Mouse (Mus musculus) retina, embryonic 14.5 days (tissue): ENCODE results near the gene Sfrp2.

ENCODE experiments used
- DNase-seq: peaks from one replicate; pipeline ENCODE4 v3.0.0-alpha.2; 2015; ENCODE audit warnings: low spot score

Sfrp2 gene

DNA sequence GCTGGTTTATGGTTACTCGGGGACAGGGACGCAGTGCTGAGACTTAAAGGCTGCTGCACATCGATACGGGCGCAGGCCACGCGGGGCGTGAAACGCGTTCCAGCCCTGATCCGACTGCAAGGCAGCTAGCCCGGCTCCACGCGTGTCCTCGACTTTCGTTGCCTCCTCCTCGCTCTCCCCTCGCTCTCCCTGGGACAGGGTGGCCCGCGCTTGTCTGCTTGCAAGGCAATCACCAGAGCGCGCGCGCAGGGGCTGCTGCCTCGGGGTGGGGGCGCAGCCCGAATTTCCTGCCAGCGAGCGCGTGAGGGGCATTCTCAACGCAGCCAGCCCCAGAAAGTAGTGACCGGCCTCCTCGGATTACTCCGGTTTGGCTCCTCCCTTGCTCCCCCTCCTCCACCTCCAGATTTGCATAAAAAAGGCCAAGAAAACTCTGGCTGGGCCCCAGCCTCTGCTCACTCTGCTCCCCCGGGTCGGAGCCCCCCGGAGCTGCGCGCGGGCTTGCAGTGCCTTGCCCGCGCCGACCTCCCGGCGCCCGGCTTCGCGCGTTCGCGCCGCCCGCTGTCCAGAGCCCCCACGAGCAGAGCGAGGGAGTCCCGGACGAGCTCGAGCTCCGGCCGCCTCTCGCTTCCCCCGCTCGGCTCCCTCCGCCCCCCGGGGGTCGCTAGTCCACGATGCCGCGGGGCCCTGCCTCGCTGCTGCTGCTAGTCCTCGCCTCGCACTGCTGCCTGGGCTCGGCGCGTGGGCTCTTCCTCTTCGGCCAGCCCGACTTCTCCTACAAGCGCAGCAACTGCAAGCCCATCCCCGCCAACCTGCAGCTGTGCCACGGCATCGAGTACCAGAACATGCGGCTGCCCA, at the start of gene Sfrp2:
Gene Sfrp2, plus strand, starts transcription at position 451 of the 855 bp plus-strand sequence.
- DNase-seq, result peak; percentile 90

DNA sequence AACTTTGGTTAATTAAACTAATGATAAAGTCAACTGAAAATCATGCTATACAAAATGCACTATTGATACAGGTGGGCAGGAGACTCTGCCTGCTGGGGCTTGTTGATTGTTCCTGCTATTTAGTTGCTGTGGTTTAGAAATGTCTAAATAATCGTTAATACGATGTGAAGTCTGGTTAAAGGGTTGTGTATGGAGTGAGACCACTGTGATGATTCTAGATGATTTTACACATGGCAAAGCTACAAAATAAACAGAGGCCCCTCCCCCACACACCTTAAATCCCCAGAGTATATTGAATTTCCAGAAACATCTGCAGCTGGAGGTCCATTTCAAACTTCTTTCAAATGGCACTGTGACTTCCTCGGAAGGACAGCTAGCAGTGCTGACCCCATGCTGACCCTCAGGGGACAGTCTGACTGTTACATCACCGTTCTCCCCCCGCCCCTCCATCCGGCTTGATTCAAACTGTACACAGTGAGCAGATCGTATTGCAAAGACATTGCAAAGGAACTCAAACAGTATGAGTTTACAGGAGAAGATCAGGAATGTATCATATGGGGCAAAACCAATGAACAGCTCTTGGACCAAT, 48.4 kb upstream of the Sfrp2 start:
- DNase-seq, result peak; percentile 18

DNA sequence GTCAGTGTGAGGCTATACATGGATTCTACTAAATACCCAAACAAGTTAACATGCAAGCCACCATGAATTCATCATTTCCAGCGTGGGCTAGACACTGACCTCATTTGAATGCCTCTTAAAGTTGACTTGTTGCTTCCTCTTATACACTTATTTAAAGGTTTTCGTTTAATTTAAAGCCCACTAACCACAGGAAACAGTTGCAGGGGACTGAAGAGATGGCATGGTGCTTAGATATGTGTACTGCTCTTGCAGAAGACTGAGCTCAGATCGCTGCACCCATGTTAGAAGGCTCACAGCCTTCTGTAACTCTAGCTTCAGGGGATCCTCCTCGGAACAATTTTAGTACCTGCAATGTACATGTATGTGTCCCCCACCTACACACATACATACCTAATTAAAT, 47.5 kb upstream of the Sfrp2 start:
- no peak for DNase-seq

DNA sequence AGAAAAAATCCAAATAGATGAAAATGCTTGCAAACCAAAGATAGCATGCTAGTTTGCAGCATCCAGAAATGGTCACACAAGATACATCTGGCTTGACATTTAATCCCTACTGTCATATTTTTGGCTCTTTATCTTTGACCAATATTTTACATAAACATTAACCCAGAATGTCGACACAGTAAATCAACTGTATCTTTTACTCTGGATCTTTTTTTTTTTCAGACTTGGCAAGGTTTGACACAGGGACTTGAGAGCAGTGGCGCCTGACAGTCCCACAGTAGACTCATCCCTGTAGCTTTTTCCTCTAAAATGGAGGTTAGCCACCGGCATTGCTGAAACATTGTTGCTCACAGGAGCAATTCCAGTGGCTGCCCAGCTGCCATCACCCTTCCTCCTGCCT, 37.9 kb upstream of the Sfrp2 start:
- no peak for DNase-seq

DNA sequence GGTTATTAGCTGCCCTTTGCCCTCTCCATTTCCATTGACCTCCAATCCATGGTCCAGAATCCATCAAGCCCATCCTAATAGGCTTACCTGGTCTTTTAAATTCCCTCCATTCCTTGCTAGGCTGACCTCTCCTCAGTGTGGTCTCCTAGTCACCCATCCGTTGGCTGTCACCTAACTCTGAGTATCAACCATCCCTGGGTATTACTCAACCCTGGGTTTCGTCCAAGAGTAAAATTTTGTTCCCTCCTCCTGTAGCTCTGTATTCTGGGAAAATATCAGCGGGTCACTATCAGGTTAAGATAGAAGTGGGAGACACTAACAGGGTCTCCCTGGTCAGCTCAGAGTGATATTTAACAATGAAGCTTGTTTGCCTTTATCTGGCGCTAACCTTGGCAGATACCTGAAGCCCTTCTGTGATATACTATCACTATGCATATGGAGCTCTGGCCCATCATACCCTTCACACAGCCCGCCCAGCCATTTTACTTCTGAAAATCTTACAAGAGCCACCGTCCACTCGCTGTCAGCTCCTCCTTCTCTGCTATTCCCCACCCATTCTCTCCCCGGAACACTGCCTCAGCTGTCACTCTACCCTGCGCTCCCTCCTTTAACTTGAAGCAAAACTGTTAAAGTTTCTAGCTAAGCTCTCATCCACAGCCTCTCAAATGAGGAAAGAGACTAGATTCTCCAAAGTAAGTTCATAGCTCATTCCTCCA, 37.3 kb upstream of the Sfrp2 start:
- DNase-seq, result no peak

DNA sequence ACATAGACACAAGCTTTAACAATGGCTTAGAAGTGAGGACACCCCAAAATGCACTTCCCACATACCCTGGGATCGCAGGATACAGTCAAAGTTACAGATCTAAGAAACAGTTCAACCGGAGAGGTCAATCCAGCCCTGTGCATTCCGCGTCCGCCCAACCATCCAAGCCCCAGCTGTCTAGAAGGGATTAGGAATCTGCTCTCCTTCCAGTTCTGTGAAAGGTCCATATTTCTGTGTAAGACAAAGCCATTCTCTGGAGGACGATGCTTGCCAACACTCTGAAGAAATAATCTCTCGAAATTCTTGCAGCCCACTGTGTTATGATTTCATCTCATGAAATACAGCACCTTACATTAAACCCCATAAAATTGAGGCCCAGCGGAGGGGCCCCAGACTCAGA, 32.1 kb upstream of the Sfrp2 start:
- no peak for DNase-seq

DNA sequence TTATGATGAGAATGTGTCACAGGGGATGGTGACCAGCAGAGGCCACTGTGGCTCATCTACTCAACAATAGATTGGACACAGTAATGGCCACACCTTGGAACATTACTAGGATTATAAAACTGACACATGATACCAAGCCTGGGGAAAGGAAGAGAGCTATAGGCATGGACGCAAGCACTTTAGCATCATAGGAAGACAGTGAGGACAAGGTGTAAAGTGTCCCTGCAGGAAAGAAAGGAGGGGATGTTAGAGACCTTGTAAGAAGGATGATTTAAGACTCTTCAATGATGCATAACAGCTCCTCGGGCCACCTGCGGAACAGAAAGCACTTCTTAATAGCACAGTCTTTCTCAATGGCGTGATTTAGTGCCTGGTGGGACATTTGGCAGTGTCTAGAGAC, 29.1 kb upstream of the Sfrp2 start:
- DNase-seq, result no peak

DNA sequence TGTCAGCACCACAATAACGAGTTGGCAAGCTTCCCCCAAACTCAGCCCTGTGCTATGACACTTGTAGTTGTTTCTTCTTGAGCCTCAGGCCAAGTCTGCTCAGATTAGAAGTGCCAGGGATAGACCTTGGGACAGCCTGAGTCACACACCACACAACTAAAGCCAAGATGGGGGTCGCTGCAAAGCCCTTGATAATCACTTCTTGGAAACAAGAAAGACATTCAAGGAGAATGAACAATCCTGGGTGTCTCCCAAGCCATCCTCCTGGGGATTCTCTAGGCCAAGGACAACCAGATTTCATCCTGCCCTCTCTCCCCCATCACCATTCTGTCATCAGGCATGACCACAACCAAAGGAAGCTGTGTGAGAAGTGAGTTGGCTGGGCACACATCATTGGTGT, 25.9 kb upstream of the Sfrp2 start:
- DNase-seq, result no peak

DNA sequence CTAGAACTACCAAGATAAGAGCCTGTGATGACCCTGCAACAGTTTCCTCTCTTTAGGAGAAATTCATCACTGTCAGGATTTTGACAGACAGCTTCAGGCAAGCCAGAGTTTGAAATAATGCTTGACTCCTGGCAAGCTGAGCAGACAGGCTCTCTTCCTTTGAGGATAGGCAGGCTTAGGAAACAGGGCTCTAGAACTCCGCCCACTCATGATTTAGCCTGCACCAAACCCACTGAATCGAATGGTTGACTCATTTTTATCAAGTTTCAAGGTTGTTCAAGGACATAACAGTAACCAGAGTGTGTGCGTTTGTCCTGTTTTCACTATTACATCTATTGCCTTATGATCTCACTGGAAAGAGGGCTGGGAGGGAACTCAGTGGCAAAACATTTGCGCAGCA, 18.8 kb upstream of the Sfrp2 start:
- DNase-seq, result no peak

DNA sequence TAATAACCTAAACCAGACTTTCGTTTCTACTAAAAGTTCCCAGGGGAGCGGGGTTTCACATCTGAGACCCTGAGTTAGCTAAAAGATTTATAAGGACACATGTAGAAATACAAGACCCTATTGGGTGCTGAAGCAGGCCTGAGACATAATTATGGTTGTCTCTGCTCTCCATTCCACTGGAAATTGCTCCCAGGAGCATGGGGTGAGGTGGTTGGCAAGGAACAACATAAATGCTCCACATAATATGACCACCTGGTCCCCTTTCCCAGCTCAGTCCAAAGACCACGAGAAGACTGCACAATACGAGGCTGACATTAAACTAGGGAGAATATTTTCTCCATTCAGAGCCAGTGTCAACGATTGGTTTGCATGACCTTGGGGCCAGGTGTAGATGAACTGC, 18.2 kb upstream of the Sfrp2 start:
- DNase-seq, result no peak

DNA sequence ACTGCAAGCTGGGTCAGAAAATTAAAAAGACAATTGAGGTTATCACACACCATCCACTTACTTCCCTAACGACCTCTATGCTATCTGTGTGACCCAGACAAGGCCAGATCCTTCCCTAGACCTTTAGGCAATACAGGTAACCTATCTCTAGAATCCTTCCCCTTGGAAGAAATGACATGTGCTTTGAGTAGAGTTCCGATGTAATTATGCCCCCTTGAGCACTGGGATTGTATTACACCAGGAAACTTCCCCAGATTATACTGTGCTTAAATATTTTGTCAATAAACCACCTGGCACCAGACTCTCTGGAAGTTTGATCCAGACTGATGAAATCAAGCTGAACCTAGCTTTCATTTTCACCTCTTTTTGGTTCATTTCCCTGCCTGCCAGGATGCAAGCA, 14.5 kb upstream of the Sfrp2 start:
- no peak for DNase-seq

DNA sequence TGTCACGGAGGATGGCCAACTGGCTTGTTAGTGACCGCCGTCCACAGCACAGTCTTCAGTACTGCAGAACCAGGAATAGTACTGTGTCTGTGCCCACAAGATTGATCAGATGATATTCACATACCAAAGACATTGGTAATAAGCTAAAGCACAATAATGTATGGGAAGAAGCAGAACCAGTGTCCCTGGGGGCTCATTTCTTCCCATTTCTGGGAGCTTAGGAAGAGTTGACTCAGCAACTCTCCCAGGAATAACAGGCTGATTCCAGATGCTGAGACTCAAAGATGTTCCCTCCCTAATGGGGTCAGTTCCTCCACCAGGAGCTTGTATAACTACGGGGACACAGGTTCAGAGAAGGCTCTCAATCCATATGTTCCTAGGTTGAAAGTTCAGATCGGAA, 13.9 kb upstream of the Sfrp2 start:
- DNase-seq, result no peak

DNA sequence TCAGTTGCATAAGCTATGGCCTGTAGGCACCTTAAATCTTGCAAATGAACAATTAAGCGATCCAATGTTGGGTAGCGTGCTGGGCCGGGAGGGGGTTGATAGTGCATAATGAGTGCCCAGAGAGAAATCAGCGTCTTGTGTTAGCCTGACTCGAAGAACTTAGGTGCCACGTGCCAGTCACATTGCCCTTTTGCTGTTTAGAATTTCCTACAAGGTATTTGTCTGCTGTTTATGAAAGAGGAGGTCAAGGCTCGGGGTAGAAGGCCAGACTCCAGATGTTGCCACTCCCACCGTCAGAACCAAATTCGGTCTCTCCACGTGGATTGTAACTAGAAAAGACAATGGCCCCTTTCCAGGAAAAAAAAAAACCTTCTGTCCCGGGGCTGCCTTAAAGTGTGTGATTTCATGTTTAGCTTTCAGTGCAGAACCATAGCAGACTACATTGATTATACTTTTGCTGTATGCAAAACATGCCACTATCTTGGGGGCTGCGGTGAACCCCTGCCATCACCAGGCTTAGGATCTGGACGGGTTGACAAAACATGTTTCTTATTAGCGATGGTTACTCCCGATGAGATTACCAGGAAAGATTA, 11.0 kb upstream of the Sfrp2 start:
- no peak for DNase-seq

DNA sequence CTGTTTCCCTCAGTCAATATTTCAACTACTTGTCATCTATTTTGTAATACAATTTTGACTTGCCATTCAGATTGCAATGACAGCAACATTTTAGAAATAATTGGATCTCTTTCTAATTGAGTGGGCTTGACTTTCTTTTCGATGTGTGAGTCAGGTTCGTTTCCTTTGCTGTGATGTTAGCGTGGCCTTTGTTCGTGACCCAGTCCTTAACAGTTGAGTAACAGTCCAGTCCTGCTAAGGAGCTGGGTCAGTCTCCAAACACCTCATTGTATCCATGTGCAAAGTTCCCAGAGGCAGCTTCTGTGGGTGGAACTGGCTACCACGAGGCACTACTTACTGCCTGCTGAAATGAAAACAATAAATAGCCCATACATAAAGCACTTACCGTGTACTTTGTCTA, 10.5 kb upstream of the Sfrp2 start:
- no peak for DNase-seq

DNA sequence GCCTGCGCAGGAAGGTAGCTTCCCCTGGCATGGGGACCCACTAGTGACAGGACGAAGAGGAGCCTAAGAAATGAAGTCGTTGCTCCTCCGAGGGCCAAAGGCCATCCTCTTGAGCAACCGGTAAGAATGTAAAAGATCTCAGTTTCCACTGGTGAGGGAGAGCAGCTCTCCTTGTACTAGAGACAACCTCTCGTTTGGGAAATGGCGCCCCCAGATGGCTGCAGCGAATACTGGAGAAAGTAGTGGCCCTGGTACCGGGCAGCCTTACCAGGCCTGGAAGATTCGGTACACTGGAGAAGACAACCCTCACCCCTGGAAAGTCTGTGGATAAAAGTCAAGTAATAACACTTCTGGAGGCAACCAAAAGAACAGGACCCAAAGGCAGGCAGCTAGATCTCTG, 3.8 kb upstream of the Sfrp2 start:
- peak; percentile 50 for DNase-seq

DNA sequence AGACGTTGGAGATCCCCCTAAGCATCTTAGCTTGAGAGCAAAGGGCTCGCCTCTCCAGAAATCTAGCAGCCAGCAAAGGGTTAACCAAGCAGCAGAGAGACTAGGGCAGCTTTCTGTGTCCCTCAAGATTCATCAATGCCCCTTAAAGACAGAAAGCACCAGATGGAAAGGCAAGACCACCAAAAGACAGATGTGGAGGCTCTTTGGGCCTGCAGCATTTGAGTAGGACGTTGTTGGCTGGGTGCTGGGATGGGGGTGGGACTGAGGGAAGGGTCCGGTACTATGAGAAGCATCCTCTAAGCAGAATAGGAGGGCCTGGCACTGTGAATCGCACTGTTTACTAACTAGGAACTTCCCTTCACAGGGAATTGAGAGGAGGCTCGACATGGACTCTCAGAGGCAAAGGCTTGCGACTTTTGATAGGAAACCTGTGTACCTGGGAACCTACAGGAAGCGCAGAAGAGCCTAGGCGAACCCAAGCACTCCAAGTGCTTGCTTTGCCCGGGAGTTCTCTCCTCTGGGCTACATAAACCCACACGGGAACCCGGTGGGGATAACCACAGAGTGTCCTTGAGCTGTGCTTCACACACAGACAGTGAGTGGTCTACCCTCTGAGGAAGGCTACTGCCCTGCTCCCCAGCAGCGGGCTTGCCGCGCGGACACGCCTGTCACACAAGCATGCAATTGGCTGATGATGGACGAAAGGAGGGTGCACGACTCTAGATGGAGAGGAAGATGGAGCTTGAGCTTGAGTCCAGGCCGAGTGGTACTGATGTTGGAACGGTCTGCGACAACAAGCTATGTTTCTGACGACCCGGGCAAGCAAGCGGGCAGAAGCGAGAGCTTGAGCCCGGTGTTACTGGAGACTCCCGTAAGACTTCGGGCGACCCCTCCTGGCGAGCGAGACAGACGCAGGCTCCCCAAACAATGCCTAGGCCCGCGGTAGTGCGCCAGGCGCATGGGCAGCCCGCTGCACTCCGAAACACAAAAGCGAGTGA, 2.3 kb upstream of the Sfrp2 start:
- peak; percentile 92 for DNase-seq

DNA sequence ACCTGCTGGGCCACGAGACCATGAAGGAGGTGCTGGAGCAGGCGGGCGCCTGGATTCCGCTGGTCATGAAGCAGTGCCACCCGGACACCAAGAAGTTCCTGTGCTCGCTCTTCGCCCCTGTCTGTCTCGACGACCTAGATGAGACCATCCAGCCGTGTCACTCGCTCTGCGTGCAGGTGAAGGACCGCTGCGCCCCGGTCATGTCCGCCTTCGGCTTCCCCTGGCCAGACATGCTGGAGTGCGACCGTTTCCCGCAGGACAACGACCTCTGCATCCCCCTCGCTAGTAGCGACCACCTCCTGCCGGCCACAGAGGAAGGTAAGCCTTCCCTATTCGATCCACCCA, 577 bp downstream of the Sfrp2 start:
- no peak for DNase-seq

DNA sequence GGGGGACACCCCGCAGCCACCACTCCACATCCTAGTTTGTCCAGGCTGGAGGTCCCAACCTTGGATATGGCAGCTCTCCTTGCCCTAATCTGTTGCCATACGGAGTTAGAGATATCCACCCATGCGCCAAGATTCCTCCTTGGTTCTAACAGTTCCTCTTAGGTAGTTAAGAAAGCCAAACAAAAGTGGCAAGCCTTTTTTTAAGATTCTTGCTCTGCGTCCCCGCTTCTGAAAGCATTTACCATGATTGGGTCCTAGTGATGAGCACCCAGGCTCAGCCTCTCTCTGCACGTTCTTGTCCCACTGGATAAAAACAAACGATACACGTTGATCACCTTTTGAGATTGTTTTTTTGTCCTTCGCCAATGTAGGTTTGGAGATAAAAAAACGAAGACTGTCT, 1.0 kb downstream of the Sfrp2 start:
- DNase-seq, result peak; percentile 36

DNA sequence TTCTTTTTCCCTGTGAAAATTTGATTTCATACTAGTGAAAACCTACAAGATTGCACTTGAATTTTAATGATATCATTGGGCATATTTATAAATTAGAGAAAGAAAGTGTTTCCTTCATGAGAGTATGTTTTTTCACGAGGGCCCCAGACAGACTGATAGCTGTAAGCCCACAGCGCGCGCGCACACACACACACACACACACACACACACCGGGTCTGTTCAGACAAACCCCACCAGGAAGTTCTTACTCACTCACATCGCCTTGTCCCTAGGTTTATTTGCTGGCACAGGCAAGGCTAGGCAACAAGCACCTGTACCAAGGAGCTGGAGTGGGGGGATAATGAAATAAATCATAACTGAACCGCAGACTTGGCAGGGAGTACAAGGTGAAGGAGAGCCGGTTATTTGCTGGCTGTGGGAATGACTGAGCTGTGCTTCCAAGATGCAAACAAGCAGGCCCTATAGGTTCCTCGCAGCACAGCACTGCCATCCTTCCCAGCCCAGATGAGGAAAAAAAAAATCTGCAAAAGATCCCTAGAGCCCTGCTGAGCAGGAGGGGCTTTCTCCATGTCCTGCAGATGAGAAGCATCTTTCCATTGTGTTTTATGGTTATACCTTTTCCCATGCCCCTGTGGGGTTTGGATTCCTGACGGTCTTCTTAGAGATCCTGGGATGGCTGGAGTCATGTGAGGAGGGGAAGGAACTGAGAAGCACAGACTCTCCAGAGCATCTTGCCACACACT, 2.3 kb downstream of the Sfrp2 start:
- DNase-seq, result peak; percentile 54

DNA sequence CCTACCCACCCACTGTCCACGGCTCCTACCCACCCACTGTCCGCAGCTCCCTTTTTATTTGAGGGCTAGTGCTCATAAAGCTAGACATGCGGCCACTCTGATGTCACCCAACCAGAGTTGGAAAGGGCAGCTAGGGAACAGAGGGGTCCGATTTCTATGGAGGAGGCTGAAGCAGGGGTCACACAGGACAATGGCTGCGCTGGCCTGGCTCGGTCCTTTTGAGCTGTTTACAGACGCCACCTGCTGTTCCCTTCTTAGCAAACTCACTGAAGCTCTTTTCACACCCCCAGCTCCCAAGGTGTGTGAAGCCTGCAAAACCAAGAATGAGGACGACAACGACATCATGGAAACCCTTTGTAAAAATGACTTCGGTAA, 2.9 kb downstream of the Sfrp2 start:
- DNase-seq, result peak; percentile 77
